Mouse (Mus musculus) liver, embryonic 15.5 days (tissue): ENCODE data around the gene Nckap5l. TPM values are rescaled to one million over a fixed set of nuclear protein-coding genes. Genes with fewer than 3 reads are reported as not detected.
A peak's percentile ranks its signal among the peaks of the same experiment; 100 is the strongest.
"Not testable (repeated sequence)": the region's sequence is repeated elsewhere in the genome, so short reads cannot be mapped to it uniquely, and the experiment has no call there.

Source experiments
- ATAC-seq: fragments of 200-750 bp; cut with Nextera tagmentation; 2 replicates; pipeline ENCODE4 v1.8.0; 2017; ENCODE audit warnings: moderate number of reproducible peaks, mild to moderate bottlenecking, moderate library complexity; ENCODE audit not compliant: insufficient read depth
- H3K27ac ChIP-seq: fragments of 300-500 bp; sonication (generic); replicated peaks from 2 replicates; pipeline ENCODE4 v1.5.1; 2015; ENCODE audit warnings: mild to moderate bottlenecking, inconsistent platforms
- H3K27me3 ChIP-seq: fragments of 300-500 bp; sonication (generic); 2 replicates; pipeline ENCODE4 v1.6.1; 2015; ENCODE audit warnings: mild to moderate bottlenecking, inconsistent platforms
- H3K36me3 ChIP-seq: fragments of 300-500 bp; sonication (generic); replicated peaks from 2 replicates; pipeline ENCODE4 v1.6.1; 2015; ENCODE audit warnings: moderate library complexity, mild to moderate bottlenecking, inconsistent platforms
- H3K4me1 ChIP-seq: fragments of 300-500 bp; sonication (generic); replicated peaks from 2 replicates; pipeline ENCODE4 v1.6.1; 2015; ENCODE audit warnings: inconsistent platforms
- H3K4me2 ChIP-seq: fragments of 300-500 bp; sonication (generic); 2 replicates; pipeline ENCODE4 v1.6.1; 2015; ENCODE audit warnings: moderate library complexity, mild to moderate bottlenecking, inconsistent platforms
- H3K4me3 ChIP-seq: fragments of 300-500 bp; sonication (generic); replicated peaks from 2 replicates; pipeline ENCODE4 v1.5.1; 2015; ENCODE audit warnings: mild to moderate bottlenecking, inconsistent platforms
- H3K9ac ChIP-seq: fragments of 300-500 bp; sonication (generic); 2 replicates; pipeline ENCODE4 v1.6.1; 2015; ENCODE audit warnings: moderate library complexity, mild to moderate bottlenecking, inconsistent platforms
- H3K9me3 ChIP-seq: fragments of 300-500 bp; sonication (generic); replicated peaks from 2 replicates; pipeline ENCODE4 v1.6.1; 2016; ENCODE audit warnings: inconsistent platforms
- WGBS: fragments of 180-500 bp; shearing (Covaris S2); methylation state at CpG from one replicate; pipeline ENCODE4 v1.1.7; 2015; ENCODE audit warnings: mixed read lengths; ENCODE audit not compliant: insufficient replicate concordance; 5-methylcytosine and 5-hydroxymethylcytosine counted together
- polyA plus RNA-seq: library from polyadenylated mRNA; unstranded; fragments of >200 nt; fragmentation: Nextera tagmentation; extraction: Ambion mirVana; gene quantifications from 2 replicates; pipeline ENCODE4 v1.2.1, GENCODE M21; 2015

Nckap5l gene
- polyA plus RNA-seq, 1 experiment from 2014 or later: 0.92 TPM

- H3K36me3 ChIP-seq: no peaks in the 10 kb centered on the region
- ATAC-seq: peak; percentile 52
- WGBS: 2% methylated on average over 24 of the region's 24 CpGs
- no peaks in the 10 kb centered on the region for H3K9me3 ChIP-seq
- peaks cover 63% of the 10 kb centered on the region for H3K4me1 ChIP-seq
- H3K4me2 ChIP-seq: peak overlapping the region; percentile 67
- H3K4me3 ChIP-seq: peak overlapping the region; percentile 79
- H3K27me3 ChIP-seq: no peaks in the 10 kb centered on the region
- H3K9ac ChIP-seq: peak overlapping the region; percentile 81
- H3K27ac ChIP-seq: peak overlapping the region; percentile 94
Observed at GRCm38 (mm10) chr15:99393386-99394252, 63.9 kb downstream of the Nckap5l start.

GRCm38 (mm10) chr15:99392486-99393385, 64.8 kb downstream of the Nckap5l start, which contains the start of gene Tmbim6:
Gene Tmbim6, plus strand, starts transcription at chr15:99392882.
- no peaks in the 10 kb centered on the region for H3K27me3 ChIP-seq
- H3K36me3 ChIP-seq: no peaks in the 10 kb centered on the region
- under 1% methylated on average over 51 of the region's 51 CpGs for WGBS
- no peaks in the 10 kb centered on the region for H3K9me3 ChIP-seq
- H3K27ac ChIP-seq: peak within 1 kb of the TSS; percentile 94
- H3K4me2 ChIP-seq: peak within 1 kb of the TSS; percentile 88
- H3K4me1 ChIP-seq: peaks cover 59% of the 10 kb centered on the region
- H3K9ac ChIP-seq: peak within 1 kb of the TSS; percentile 81
- peak; percentile 94 for ATAC-seq
- peak within 1 kb of the TSS; percentile 79 for H3K4me3 ChIP-seq

GRCm38 (mm10) chr15:99391975-99392374, 65.6 kb downstream of the Nckap5l start:
- peak overlapping the region; percentile 79 for H3K4me3 ChIP-seq
- H3K27ac ChIP-seq: peak overlapping the region; percentile 75
- no peaks in the 10 kb centered on the region for H3K36me3 ChIP-seq
- H3K27me3 ChIP-seq: no peaks in the 10 kb centered on the region
- H3K4me1 ChIP-seq: peaks cover 52% of the 10 kb centered on the region
- peak overlapping the region; percentile 43; the same call in 1 of the 2 replicates for H3K9ac ChIP-seq
- H3K4me2 ChIP-seq: peak overlapping the region; percentile 88
- ATAC-seq: no peak
- no peaks in the 10 kb centered on the region for H3K9me3 ChIP-seq
- WGBS: 61% methylated on average over 6 of the region's 6 CpGs

- H3K4me1 ChIP-seq: peaks cover 44% of the 10 kb centered on the region
- no peak for ATAC-seq
- no peaks in the 10 kb centered on the region for H3K27me3 ChIP-seq
- H3K9ac ChIP-seq: no peak overlapping the region
- H3K27ac ChIP-seq: no peak overlapping the region
- 17% methylated on average over 7 of the region's 7 CpGs for WGBS
- no peaks in the 10 kb centered on the region for H3K36me3 ChIP-seq
- no peak overlapping the region for H3K4me3 ChIP-seq
- no peaks in the 10 kb centered on the region for H3K9me3 ChIP-seq
- no peak overlapping the region for H3K4me2 ChIP-seq
Observed at GRCm38 (mm10) chr15:99390472-99391401, 66.8 kb downstream of the Nckap5l start.

- Histone ChIP-seq H3K36me3 (no peaks in the 10 kb centered on the region), H3K9ac (no peak overlapping the region), H3K27me3 (no peaks in the 10 kb centered on the region), H3K27ac (peak overlapping the region; percentile 12; the same call in 1 of the 2 replicates), H3K9me3 (no peaks in the 10 kb centered on the region), H3K4me3 (no peak overlapping the region), H3K4me2 (no peak overlapping the region), H3K4me1 (peaks cover 26% of the 10 kb centered on the region)
- 42% methylated on average over 4 of the region's 4 CpGs for WGBS
- ATAC-seq: no peak
Observed at GRCm38 (mm10) chr15:99387976-99388375, 69.6 kb downstream of the Nckap5l start.

- Histone ChIP-seq H3K36me3 (no peaks in the 10 kb centered on the region), H3K27me3 (no peaks in the 10 kb centered on the region), H3K9me3 (no peaks in the 10 kb centered on the region), H3K4me3 (no peak overlapping the region), H3K9ac (no peak overlapping the region), H3K27ac (peak overlapping the region; percentile 51; the same call in 1 of the 2 replicates), H3K4me1 (peaks cover 18% of the 10 kb centered on the region), H3K4me2 (no peak overlapping the region)
- no peak; the same call in 1 of the 2 replicates for ATAC-seq
- WGBS: 58% methylated on average over 3 of the region's 3 CpGs
Observed at GRCm38 (mm10) chr15:99386796-99387195, 70.8 kb downstream of the Nckap5l start.

GRCm38 (mm10) chr15:99386110-99386509, 71.4 kb downstream of the Nckap5l start:
- H3K27ac ChIP-seq, H3K9me3 ChIP-seq, H3K9ac ChIP-seq, H3K4me2 ChIP-seq, H3K27me3 ChIP-seq, ATAC-seq, H3K36me3 ChIP-seq, H3K4me3 ChIP-seq: not testable (repeated sequence)
- H3K4me1 ChIP-seq: peaks cover 12% of the 10 kb centered on the region
- WGBS: 58% methylated on average over 3 of the region's 3 CpGs

GRCm38 (mm10) chr15:99384071-99384470, 73.5 kb downstream of the Nckap5l start:
- H3K27ac ChIP-seq: no peak overlapping the region
- no peaks in the 10 kb centered on the region for H3K36me3 ChIP-seq
- H3K4me3 ChIP-seq: no peak overlapping the region
- no peak overlapping the region for H3K9ac ChIP-seq
- H3K9me3 ChIP-seq: no peaks in the 10 kb centered on the region
- ATAC-seq: no peak
- 56% methylated on average over 6 of the region's 6 CpGs for WGBS
- H3K4me2 ChIP-seq: no peak overlapping the region
- peaks cover 9% of the 10 kb centered on the region; the same call in 1 of the 2 replicates for H3K4me1 ChIP-seq
- no peaks in the 10 kb centered on the region for H3K27me3 ChIP-seq

GRCm38 (mm10) chr15:99382893-99383292, 74.7 kb downstream of the Nckap5l start:
- H3K4me2 ChIP-seq: no peak overlapping the region
- H3K9ac ChIP-seq: no peak overlapping the region
- peaks cover 6% of the 10 kb centered on the region; the same call in 1 of the 2 replicates for H3K4me1 ChIP-seq
- no peak for ATAC-seq
- no peaks in the 10 kb centered on the region for H3K9me3 ChIP-seq
- no peak overlapping the region for H3K27ac ChIP-seq
- H3K4me3 ChIP-seq: no peak overlapping the region
- no peaks in the 10 kb centered on the region for H3K36me3 ChIP-seq
- H3K27me3 ChIP-seq: no peaks in the 10 kb centered on the region

GRCm38 (mm10) chr15:99376240-99376639, 81.3 kb downstream of the Nckap5l start:
- no peak overlapping the region for H3K4me2 ChIP-seq
- no peak for ATAC-seq
- no peaks in the 10 kb centered on the region for H3K9me3 ChIP-seq
- H3K4me1 ChIP-seq: no peaks in the 10 kb centered on the region
- H3K4me3 ChIP-seq: no peak overlapping the region
- peaks cover 16% of the 10 kb centered on the region for H3K27me3 ChIP-seq
- H3K27ac ChIP-seq: no peak overlapping the region
- H3K36me3 ChIP-seq: no peaks in the 10 kb centered on the region
- WGBS: 76% methylated on average over 5 of the region's 5 CpGs
- no peak overlapping the region for H3K9ac ChIP-seq
